Mouse (Mus musculus) C2C12 (cell line): ENCODE results near the gene Sox11.

Source experiments
- CTCF ChIP-seq: IDR thresholded peaks from one replicate; pipeline ENCODE4 v1.5.1; 2011; ENCODE audit not compliant: control insufficient read depth, insufficient read depth, insufficient read length
- USF1 ChIP-seq: IDR thresholded peaks from one replicate; pipeline ENCODE4 v1.6.1; 2011; ENCODE audit warnings: low read depth, mild to moderate bottlenecking, control low read depth, moderate library complexity

DNA sequence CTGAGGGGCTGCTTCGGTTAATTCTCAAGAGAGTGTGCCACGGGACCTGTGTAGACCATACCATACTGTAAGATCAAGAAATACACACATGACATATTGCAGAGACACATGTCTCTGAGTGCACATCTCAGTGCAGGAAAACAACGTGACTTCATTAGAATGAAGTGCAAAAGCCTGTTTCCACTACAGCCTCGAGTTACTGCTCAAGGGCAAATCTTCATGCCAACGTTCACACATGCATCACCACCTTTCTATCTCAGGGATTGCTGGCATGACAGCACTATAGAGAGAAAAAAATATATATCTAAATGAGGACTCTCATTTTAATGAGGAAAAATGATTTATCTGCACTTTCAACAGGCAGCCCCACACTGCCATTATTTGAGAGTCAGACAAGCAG, 14.2 kb upstream of the Sox11 start:
- TF ChIP-seq CTCF (no peak), USF1 (no peak)
